Mouse (Mus musculus): ENCODE data around the gene Nr2f6. TPM values are rescaled to one million over a fixed set of nuclear protein-coding genes. Genes with fewer than 3 reads are reported as not detected.

Nr2f6 gene
- total RNA-seq (2021), result 10 to 100 TPM; 48.5 to 52.3 TPM
- long read RNA-seq, experiment 1, transcript Nr2f6-201 (4 exons, 2,218 nt), result major isoform, 242 of 308 reads
- long read RNA-seq, experiment 1, partial matches to known transcripts, result 11 of 308 reads
- long read RNA-seq, experiment 1, other reads (novel, unspliced or antisense), result 55 of 308 reads
- long read RNA-seq, experiment 2, transcript Nr2f6-201 (4 exons, 2,218 nt), result major isoform, 224 of 303 reads
- long read RNA-seq, experiment 2, partial matches to known transcripts, result 5 of 303 reads
- long read RNA-seq, experiment 2, other reads (novel, unspliced or antisense), result 74 of 303 reads

- intact Hi-C loops (cut with DNase I), result loop anchor here (5.0 kb wide), 1 partner anchor 81 kb away; the partner anchor contains the start of genes Abhd8 and Mrpl34
- DNase-seq, result peak; percentile 82 to 84
Measured at GRCm38 (mm10) chr8:71381421-71381970, at the start of gene Nr2f6. Nr2f6 (minus strand) TSS chr8:71381960.

GRCm38 (mm10) chr8:71422121-71422520, 40.4 kb upstream of the Nr2f6 start:
- intact Hi-C loops (cut with DNase I), result no loop called here
- DNase-seq, result no peak

GRCm38 (mm10) chr8:71411535-71412273, 29.9 kb upstream of the Nr2f6 start:
- intact Hi-C loops (cut with DNase I), result no loop called here
- no peak for DNase-seq

GRCm38 (mm10) chr8:71408231-71408630, 26.5 kb upstream of the Nr2f6 start:
- intact Hi-C loops (cut with DNase I), result loop anchor here (5.0 kb wide), 1 partner anchor 181 kb away; no protein-coding TSS in a partner anchor
- no peak for DNase-seq

- intact Hi-C loops (cut with DNase I), result loop anchor here (2.0 to 5.0 kb wide), 2 partner anchors 67 to 180 kb away; no protein-coding TSS in a partner anchor
- DNase-seq, result no peak
Measured at GRCm38 (mm10) chr8:71407441-71407840, 25.7 kb upstream of the Nr2f6 start.

- peak; percentile 67 to 76 for DNase-seq
- intact Hi-C loops (cut with DNase I), result loop anchor here (2.0 to 5.0 kb wide), 2 partner anchors 66 to 179 kb away; no protein-coding TSS in a partner anchor
Measured at GRCm38 (mm10) chr8:71406099-71407015, 24.6 kb upstream of the Nr2f6 start.

GRCm38 (mm10) chr8:71405401-71406098, 23.8 kb upstream of the Nr2f6 start, which contains the start of gene Ankle1:
Ankle1 (plus strand) TSS chr8:71406010.
- intact Hi-C loops (cut with DNase I), result loop anchor here (2.0 to 5.0 kb wide), 3 partner anchors 31 to 178 kb away; no protein-coding TSS in a partner anchor
- peak; percentile 96 to 98 for DNase-seq

- intact Hi-C loops (cut with DNase I), result loop anchor here (2.0 to 5.0 kb wide), 2 partner anchors 30 to 178 kb away; no protein-coding TSS in a partner anchor
Measured at GRCm38 (mm10) chr8:71404951-71405351, 23.2 kb upstream of the Nr2f6 start.

GRCm38 (mm10) chr8:71404011-71404410, 22.3 kb upstream of the Nr2f6 start:
- DNase-seq, result no peak
- intact Hi-C loops (cut with DNase I), result loop anchor here (2.0 kb wide), 1 partner anchor 29 kb away; no protein-coding TSS in a partner anchor

More at GRCm38 (mm10) chr8:71404951-71405351, 23.2 kb upstream of the Nr2f6 start:
- DNase-seq, result no peak

GRCm38 (mm10) chr8:71403107-71403885, 21.5 kb upstream of the Nr2f6 start:
- intact Hi-C loops (cut with DNase I), result no loop called here
- DNase-seq, result no peak

- intact Hi-C loops (cut with DNase I), result no loop called here
- no peak for DNase-seq
Measured at GRCm38 (mm10) chr8:71402446-71402964, 20.7 kb upstream of the Nr2f6 start.

- intact Hi-C loops (cut with DNase I), result no loop called here
- DNase-seq, result no peak
Measured at GRCm38 (mm10) chr8:71401454-71401853, 19.7 kb upstream of the Nr2f6 start.

- no peak for DNase-seq
- intact Hi-C loops (cut with DNase I), result no loop called here
Measured at GRCm38 (mm10) chr8:71400826-71401225, 19.1 kb upstream of the Nr2f6 start.

- DNase-seq, result no peak
- intact Hi-C loops (cut with DNase I), result loop anchor here (5.0 kb wide), 1 partner anchor 825 kb away; no protein-coding TSS in a partner anchor
Measured at GRCm38 (mm10) chr8:71397701-71398100, 15.9 kb upstream of the Nr2f6 start.

- intact Hi-C loops (cut with DNase I), result loop anchor here (5.0 kb wide), 1 partner anchor 824 kb away; no protein-coding TSS in a partner anchor
- DNase-seq, result peak; percentile 89 to 93
Measured at GRCm38 (mm10) chr8:71396639-71397305, 15.0 kb upstream of the Nr2f6 start, which contains the start of gene Babam1. Babam1 (plus strand) TSS chr8:71396861.

- peak; percentile 56 to 64 for DNase-seq
- intact Hi-C loops (cut with DNase I), result loop anchor here (5.0 kb wide), 1 partner anchor 823 kb away; no protein-coding TSS in a partner anchor
Measured at GRCm38 (mm10) chr8:71395629-71396028, 13.9 kb upstream of the Nr2f6 start, which contains the start of gene Ushbp1. Ushbp1 (minus strand) TSS chr8:71395802.

GRCm38 (mm10) chr8:71395071-71395470, 13.3 kb upstream of the Nr2f6 start:
- intact Hi-C loops (cut with DNase I), result loop anchor here (5.0 kb wide), 1 partner anchor 823 kb away; no protein-coding TSS in a partner anchor
- DNase-seq, result peak in 1 of 2 experiments; percentile 4
